Mouse (Mus musculus): ENCODE measurements around the gene Ptpn11. TPM values are rescaled to one million over a fixed set of nuclear protein-coding genes. Genes with fewer than 3 reads are reported as not detected.

Ptpn11 gene
- polyA plus RNA-seq, 1 experiment from 2014 or later, result 25.1 TPM

DNA sequence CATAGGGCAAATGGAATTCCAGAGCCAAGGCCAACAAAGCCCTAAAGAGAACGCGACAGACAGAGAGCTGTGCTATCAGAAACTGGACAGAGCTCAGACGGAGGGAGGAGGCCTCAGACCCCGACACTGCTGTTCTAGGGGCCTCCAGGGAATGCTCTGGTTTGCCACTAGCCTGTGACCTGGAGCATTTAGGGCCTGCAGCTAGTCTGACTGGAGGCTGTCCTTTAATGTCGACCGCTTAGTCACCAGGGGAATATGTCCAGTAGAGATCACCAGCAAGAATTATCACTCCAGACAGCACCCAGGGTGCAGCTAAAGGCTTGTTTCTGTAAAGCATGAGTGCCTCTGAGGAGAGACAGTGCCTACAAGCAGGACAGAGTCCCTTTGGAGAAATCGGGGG is 32.2 kb downstream of the Ptpn11 start:
- no peaks in the 10 kb centered on the region for H3K9me3 ChIP-seq
- H3K27me3 ChIP-seq (ENCODE audit: poor library complexity, severe bottlenecking), result no peaks in the 10 kb centered on the region
- 90% methylated on average over 7 of the region's 7 CpGs for WGBS
- H3K27ac ChIP-seq, result no peak overlapping the region
- DNase-seq (ENCODE audit: extremely low spot score, low spot score), result no peak
- no peak overlapping the region for H3K4me3 ChIP-seq
- no peaks in the 10 kb centered on the region for H3K4me1 ChIP-seq
- peaks cover 100% of the 10 kb centered on the region for H3K36me3 ChIP-seq (replicated peaks)

GRCm38 (mm10) chr5:121157489-121157888 is 33.7 kb downstream of the Ptpn11 start:
- H3K27ac ChIP-seq, result no peak overlapping the region
- no peak overlapping the region for H3K4me3 ChIP-seq
- H3K36me3 ChIP-seq (replicated peaks), result peaks cover 100% of the 10 kb centered on the region
- no peaks in the 10 kb centered on the region for H3K9me3 ChIP-seq
- no peaks in the 10 kb centered on the region for H3K27me3 ChIP-seq (ENCODE audit: poor library complexity, severe bottlenecking)
- WGBS, result 97% methylated on average over 5 of the region's 5 CpGs
- DNase-seq (ENCODE audit: extremely low spot score, low spot score), result no peak
- no peaks in the 10 kb centered on the region for H3K4me1 ChIP-seq

DNA sequence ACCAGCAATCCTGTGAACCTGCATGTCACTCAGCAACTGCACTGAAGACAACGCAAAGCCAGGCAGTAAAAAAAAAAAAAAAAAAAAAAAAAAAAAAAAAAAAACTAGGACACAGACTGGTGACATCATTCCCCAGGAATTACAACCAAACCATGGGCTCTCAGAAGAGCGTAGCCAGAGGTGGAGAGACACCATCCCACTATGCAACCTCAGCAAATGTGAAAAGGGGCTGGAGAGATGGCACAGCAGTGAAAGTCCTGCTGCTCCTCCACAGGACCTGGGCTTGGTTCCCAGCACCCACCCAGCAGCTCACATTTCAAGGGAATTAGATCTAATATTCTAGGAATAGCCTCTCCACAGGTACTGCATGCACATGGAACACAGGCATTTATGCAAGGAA is 34.2 kb downstream of the Ptpn11 start:
- H3K27ac ChIP-seq, result no peak overlapping the region
- no peaks in the 10 kb centered on the region for H3K4me1 ChIP-seq
- WGBS, result 84% methylated on average over 2 of the region's 2 CpGs
- no peak for DNase-seq (ENCODE audit: extremely low spot score, low spot score)
- no peak overlapping the region for H3K4me3 ChIP-seq
- H3K9me3 ChIP-seq, result no peaks in the 10 kb centered on the region
- H3K27me3 ChIP-seq (ENCODE audit: poor library complexity, severe bottlenecking), result no peaks in the 10 kb centered on the region
- H3K36me3 ChIP-seq (replicated peaks), result peaks cover 100% of the 10 kb centered on the region

GRCm38 (mm10) chr5:121156121-121156520 is 35.1 kb downstream of the Ptpn11 start:
- no peaks in the 10 kb centered on the region for H3K9me3 ChIP-seq
- peaks cover 100% of the 10 kb centered on the region for H3K36me3 ChIP-seq (replicated peaks)
- H3K27ac ChIP-seq, result no peak overlapping the region
- WGBS, result 95% methylated on average over 4 of the region's 4 CpGs
- no peaks in the 10 kb centered on the region for H3K27me3 ChIP-seq (ENCODE audit: poor library complexity, severe bottlenecking)
- no peak overlapping the region for H3K4me3 ChIP-seq
- no peaks in the 10 kb centered on the region for H3K4me1 ChIP-seq
- no peak for DNase-seq (ENCODE audit: extremely low spot score, low spot score)

GRCm38 (mm10) chr5:121150684-121151083 is 40.5 kb downstream of the Ptpn11 start:
- Histone ChIP-seq H3K36me3 (replicated peaks) (peaks cover 100% of the 10 kb centered on the region), H3K9me3 (no peaks in the 10 kb centered on the region), H3K27ac (no peak overlapping the region), H3K4me1 (no peaks in the 10 kb centered on the region), H3K4me3 (no peak overlapping the region), H3K27me3 (ENCODE audit: poor library complexity, severe bottlenecking) (no peaks in the 10 kb centered on the region)
- no peak for DNase-seq (ENCODE audit: extremely low spot score, low spot score)
- 94% methylated on average over 4 of the region's 4 CpGs for WGBS

DNA sequence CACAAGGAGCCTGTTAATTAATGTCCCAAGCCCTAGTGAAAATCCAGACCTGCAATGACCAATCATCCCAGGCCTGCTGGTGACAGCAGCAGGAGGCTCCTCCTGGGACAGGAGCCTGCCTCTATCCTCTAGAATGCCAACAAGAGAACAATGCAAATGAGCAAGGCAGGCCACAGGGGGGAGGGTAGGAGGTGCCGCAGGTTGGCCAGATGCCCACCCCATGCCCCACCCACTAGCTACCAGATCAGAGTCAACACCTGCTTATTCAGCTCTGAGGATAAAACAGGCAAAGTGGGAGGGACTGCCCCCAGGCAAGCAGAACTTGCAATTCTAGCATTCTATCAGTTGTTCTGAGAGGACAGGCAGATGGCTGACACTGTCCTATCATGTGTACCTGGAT is 42.0 kb downstream of the Ptpn11 start:
- peaks cover 100% of the 10 kb centered on the region for H3K36me3 ChIP-seq (replicated peaks)
- no peak for DNase-seq (ENCODE audit: extremely low spot score, low spot score)
- no peak overlapping the region for H3K4me3 ChIP-seq
- WGBS, result 93% methylated on average over 1 of the region's 1 CpGs
- H3K9me3 ChIP-seq, result no peaks in the 10 kb centered on the region
- no peak overlapping the region for H3K27ac ChIP-seq
- no peaks in the 10 kb centered on the region for H3K27me3 ChIP-seq (ENCODE audit: poor library complexity, severe bottlenecking)
- H3K4me1 ChIP-seq, result no peaks in the 10 kb centered on the region

- H3K4me3 ChIP-seq, result no peak overlapping the region
- DNase-seq (ENCODE audit: extremely low spot score, low spot score), result no peak
- WGBS, result 94% methylated on average over 5 of the region's 5 CpGs
- H3K27me3 ChIP-seq (ENCODE audit: poor library complexity, severe bottlenecking), result no peaks in the 10 kb centered on the region
- no peak overlapping the region for H3K27ac ChIP-seq
- no peaks in the 10 kb centered on the region; the same call in 1 of the 2 replicates for H3K4me1 ChIP-seq
- no peaks in the 10 kb centered on the region for H3K9me3 ChIP-seq
- H3K36me3 ChIP-seq (replicated peaks), result peaks cover 100% of the 10 kb centered on the region
These were observed 44.9 kb downstream of the Ptpn11 start for GRCm38 (mm10) chr5:121146275-121146674.

GRCm38 (mm10) chr5:121145609-121146008 is 45.6 kb downstream of the Ptpn11 start:
- no peak for DNase-seq (ENCODE audit: extremely low spot score, low spot score)
- H3K36me3 ChIP-seq (replicated peaks), result peaks cover 100% of the 10 kb centered on the region
- H3K4me3 ChIP-seq, result no peak overlapping the region
- H3K4me1 ChIP-seq, result no peaks in the 10 kb centered on the region; the same call in 1 of the 2 replicates
- H3K9me3 ChIP-seq, result no peaks in the 10 kb centered on the region
- no peaks in the 10 kb centered on the region for H3K27me3 ChIP-seq (ENCODE audit: poor library complexity, severe bottlenecking)
- 93% methylated on average over 5 of the region's 5 CpGs for WGBS
- H3K27ac ChIP-seq, result no peak overlapping the region

DNA sequence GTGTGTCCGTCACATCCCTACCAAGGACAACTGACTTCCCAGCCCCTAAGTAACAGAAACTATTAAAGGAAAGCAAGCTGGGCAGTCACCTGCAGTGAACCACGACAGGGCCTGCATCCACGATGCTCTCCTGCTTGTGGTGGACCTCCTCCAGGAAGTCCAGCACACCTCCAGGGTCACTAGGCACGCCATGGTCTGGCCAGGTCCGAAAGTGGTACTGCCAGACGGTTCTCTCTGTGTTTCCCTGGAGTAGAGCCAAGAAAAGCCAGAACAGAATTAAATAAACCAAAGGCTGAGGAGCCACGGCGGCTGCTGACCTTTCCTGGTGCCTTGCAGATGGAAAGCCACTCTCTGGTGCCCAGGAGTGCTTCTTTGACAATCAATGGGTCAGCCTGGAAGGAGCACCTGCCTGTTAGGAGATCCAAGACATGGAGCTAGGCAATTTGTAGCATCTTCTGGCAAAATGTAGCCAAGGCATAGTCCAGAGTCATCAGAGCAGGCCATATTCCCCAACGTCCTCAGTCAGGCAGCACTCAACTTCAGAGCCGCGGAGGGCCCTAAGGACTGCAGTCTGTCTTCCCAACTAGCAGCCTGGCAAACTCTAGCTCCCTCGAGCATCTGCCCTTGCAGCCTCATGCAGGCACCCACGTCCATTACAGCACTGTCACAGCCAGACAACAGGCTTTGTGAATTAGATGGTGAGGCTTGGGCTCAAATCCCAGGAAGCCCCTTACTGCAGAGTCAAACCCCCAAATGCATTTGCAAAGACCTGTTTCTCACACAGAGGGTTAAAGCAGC is 46.6 kb downstream of the Ptpn11 start:
- Histone ChIP-seq H3K36me3 (replicated peaks) (peaks cover 98% of the 10 kb centered on the region), H3K4me1 (no peaks in the 10 kb centered on the region; the same call in 1 of the 2 replicates), H3K27me3 (ENCODE audit: poor library complexity, severe bottlenecking) (no peaks in the 10 kb centered on the region), H3K4me3 (no peak overlapping the region), H3K27ac (no peak overlapping the region), H3K9me3 (no peaks in the 10 kb centered on the region)
- no peak for DNase-seq (ENCODE audit: extremely low spot score, low spot score)
- 92% methylated on average over 13 of the region's 13 CpGs for WGBS

GRCm38 (mm10) chr5:121142431-121143119 is 48.6 kb downstream of the Ptpn11 start:
- H3K4me3 ChIP-seq, result no peak overlapping the region
- no peak for DNase-seq (ENCODE audit: extremely low spot score, low spot score)
- no peaks in the 10 kb centered on the region for H3K27me3 ChIP-seq (ENCODE audit: poor library complexity, severe bottlenecking)
- no peak overlapping the region for H3K27ac ChIP-seq
- H3K36me3 ChIP-seq (replicated peaks), result peaks cover 97% of the 10 kb centered on the region
- H3K4me1 ChIP-seq, result no peaks in the 10 kb centered on the region; the same call in 1 of the 2 replicates
- H3K9me3 ChIP-seq, result no peaks in the 10 kb centered on the region
- WGBS, result 92% methylated on average over 14 of the region's 14 CpGs

GRCm38 (mm10) chr5:121140276-121140675 is 50.9 kb downstream of the Ptpn11 start:
- Histone ChIP-seq H3K27me3 (ENCODE audit: poor library complexity, severe bottlenecking) (no peaks in the 10 kb centered on the region), H3K27ac (no peak overlapping the region), H3K36me3 (replicated peaks) (peaks cover 96% of the 10 kb centered on the region), H3K4me1 (no peaks in the 10 kb centered on the region; the same call in 1 of the 2 replicates), H3K4me3 (no peak overlapping the region), H3K9me3 (no peaks in the 10 kb centered on the region)
- WGBS, result 80% methylated on average over 7 of the region's 7 CpGs
- DNase-seq (ENCODE audit: extremely low spot score, low spot score), result no peak

GRCm38 (mm10) chr5:121137125-121137524 is 54.1 kb downstream of the Ptpn11 start:
- no peaks in the 10 kb centered on the region for H3K27me3 ChIP-seq (ENCODE audit: poor library complexity, severe bottlenecking)
- DNase-seq (ENCODE audit: extremely low spot score, low spot score), result no peak
- H3K4me3 ChIP-seq, result no peak overlapping the region
- no peaks in the 10 kb centered on the region for H3K9me3 ChIP-seq
- peaks cover 96% of the 10 kb centered on the region for H3K36me3 ChIP-seq (replicated peaks)
- WGBS, result 94% methylated on average over 8 of the region's 8 CpGs
- H3K4me1 ChIP-seq, result no peaks in the 10 kb centered on the region
- H3K27ac ChIP-seq, result no peak overlapping the region

GRCm38 (mm10) chr5:121131801-121132200 is 59.4 kb downstream of the Ptpn11 start:
- 89% methylated on average over 3 of the region's 3 CpGs for WGBS

More at GRCm38 (mm10) chr5:121131801-121132200, 59.4 kb downstream of the Ptpn11 start:
- no peak for DNase-seq (ENCODE audit: extremely low spot score, low spot score)
- Histone ChIP-seq H3K4me1 (no peaks in the 10 kb centered on the region), H3K36me3 (replicated peaks) (peaks cover 76% of the 10 kb centered on the region), H3K27me3 (ENCODE audit: poor library complexity, severe bottlenecking) (no peaks in the 10 kb centered on the region), H3K9me3 (no peaks in the 10 kb centered on the region), H3K27ac (no peak overlapping the region), H3K4me3 (no peak overlapping the region)
